Mouse (Mus musculus): Measurements from ENCODE around the gene Guca2b. TPM values are rescaled to one million over a fixed set of nuclear protein-coding genes. Genes with fewer than 3 reads are reported as not detected.

Gene Guca2b
- total and polyA plus RNA-seq, 3 experiments, result 1.1 to 2.3 TPM; not detected in 1

DNA sequence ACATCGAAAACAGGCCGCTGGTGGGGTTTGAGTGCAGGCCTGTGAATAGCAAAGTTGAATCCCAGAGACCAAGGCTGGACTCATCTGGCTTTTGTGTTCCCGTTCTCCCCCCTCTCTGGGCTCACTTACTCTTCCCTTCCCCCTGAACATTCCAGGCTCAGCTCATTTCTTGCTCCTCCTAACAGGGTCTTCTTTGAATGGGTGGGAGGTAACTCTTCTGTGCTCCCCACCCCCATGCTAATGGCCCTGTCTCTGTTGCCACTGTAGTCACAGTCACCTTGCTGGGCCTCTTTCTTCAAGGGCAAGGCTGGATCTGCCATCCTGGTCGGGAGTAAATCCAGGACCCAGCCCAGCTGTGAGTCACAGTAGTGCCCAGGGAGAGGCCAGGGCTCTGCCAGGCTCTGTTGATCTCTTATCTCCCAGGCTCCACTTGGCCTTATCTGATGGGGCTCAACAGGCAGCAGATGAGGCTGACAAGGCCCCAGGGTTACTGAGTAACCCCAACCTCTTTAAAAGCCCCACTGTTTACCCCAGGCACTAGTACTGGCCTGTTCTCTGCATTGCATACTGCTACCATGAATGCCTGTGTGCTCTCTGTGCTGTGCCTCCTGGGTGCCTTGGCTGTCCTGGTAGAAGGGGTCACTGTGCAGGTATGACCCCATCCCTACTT, 21.4 kb downstream of the Guca2b start, which contains the start of gene Guca2a:
Gene Guca2a (plus strand): TSS at position 529 of the 670 bp plus-strand sequence.
- in situ Hi-C loops (cut with MboI; ENCODE audit: low pct_ligation_motif_present, low pct_unique_long_range_greater_than_20kb, low sequenced_read_pairs) (no loop called here), dilution Hi-C loops (cut with MboI; ENCODE audit: extremely low pct_ligation_motif_present, extremely low pct_unique_long_range_greater_than_20kb, low sequenced_read_pairs) (no loop called here)
- Histone ChIP-seq H3K9me3 (replicated peaks; ENCODE audit: low read length) (no peaks in the 10 kb centered on the region), H3K9ac (ENCODE audit: insufficient read depth, low read depth) (no peak within 1 kb of the TSS), H3K27ac (ENCODE audit: insufficient read depth, low read depth) (no peak within 1 kb of the TSS), H3K4me1 (ENCODE audit: control insufficient read depth in 1 of 2, insufficient read depth in 2 of 2) (peaks cover 0 to 19% of the 10 kb centered on the region in 2 experiments; a peak in 2 of 4 replicates), H3K4me2 (ENCODE audit: insufficient read depth, low read depth, poor library complexity, severe bottlenecking) (no peak within 1 kb of the TSS), H3K4me3 (replicated peaks in 1 of 3; ENCODE audit: low read depth in 2 of 3, low read length in 2 of 3, poor library complexity in 1 of 3) (no peak within 1 kb of the TSS), H3K36me3 (replicated peaks in 1 of 2; ENCODE audit: control insufficient read depth in 1 of 2, insufficient read depth in 1 of 2, low read length in 1 of 2) (peaks cover 0 to 22% of the 10 kb centered on the region in 2 experiments), H3K79me2 (replicated peaks; ENCODE audit: control insufficient read depth, extremely low read depth, insufficient read depth, poor library complexity, severe bottlenecking) (no peaks in the 10 kb centered on the region), H3K27me3 (replicated peaks) (no peaks in the 10 kb centered on the region)
- DNase-seq (ENCODE audit: extremely low read depth), result no peak
- TF ChIP-seq MAFK (IDR thresholded peaks at IDR 0.05; ENCODE audit: insufficient replicate concordance, low read length) (no peak), CHD1 (IDR thresholded peaks at IDR 0.05; ENCODE audit: low read depth, low read length) (no peak), NRF1 (IDR thresholded peaks at IDR 0.05; ENCODE audit: low read depth, low read length) (no peak), IRF4 (IDR thresholded peaks at IDR 0.05; ENCODE audit: low read depth, low read length) (no peak), MAX (IDR thresholded peaks at IDR 0.05; ENCODE audit: low read length) (no peak), ZKSCAN1 (IDR thresholded peaks at IDR 0.05; ENCODE audit: borderline replicate concordance, low read depth, low read length) (no peak), POLR2A (IDR thresholded peaks at IDR 0.05; ENCODE audit: low read depth, low read length) (no peak)

DNA sequence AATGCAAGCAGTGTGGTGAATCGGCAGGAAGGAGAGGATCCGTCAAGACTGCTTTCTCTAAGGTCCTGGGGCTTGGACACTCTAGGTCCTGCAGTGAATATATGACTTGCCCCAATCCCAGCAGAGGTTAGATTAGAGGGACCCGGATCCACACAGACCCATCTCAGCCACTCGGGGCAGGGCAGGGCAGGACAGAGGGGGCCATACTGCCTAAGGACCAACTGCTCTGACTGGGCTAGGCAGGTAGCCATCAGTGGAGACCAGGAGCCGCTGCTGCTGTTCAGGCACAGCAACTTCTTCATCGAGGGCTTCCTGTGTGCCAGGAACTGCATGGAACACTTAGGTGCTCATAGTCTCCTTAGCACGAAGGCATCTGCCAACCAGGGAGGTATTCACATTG, 22.0 kb downstream of the Guca2b start:
- no peak for TF ChIP-seq ZNF384 (IDR thresholded peaks at IDR 0.05; ENCODE audit: low read depth, low read length)
- TF ChIP-seq E2F4 (IDR thresholded peaks at IDR 0.05; ENCODE audit: insufficient replicate concordance, low read depth, low read length), result no peak
- TF ChIP-seq ELF1 (IDR thresholded peaks at IDR 0.05; ENCODE audit: low read depth, low read length), result no peak
- in situ Hi-C loops (cut with MboI; ENCODE audit: low pct_ligation_motif_present, low pct_unique_long_range_greater_than_20kb, low sequenced_read_pairs), result no loop called here
- dilution Hi-C loops (cut with MboI; ENCODE audit: extremely low pct_ligation_motif_present, extremely low pct_unique_long_range_greater_than_20kb, low sequenced_read_pairs), result no loop called here

DNA sequence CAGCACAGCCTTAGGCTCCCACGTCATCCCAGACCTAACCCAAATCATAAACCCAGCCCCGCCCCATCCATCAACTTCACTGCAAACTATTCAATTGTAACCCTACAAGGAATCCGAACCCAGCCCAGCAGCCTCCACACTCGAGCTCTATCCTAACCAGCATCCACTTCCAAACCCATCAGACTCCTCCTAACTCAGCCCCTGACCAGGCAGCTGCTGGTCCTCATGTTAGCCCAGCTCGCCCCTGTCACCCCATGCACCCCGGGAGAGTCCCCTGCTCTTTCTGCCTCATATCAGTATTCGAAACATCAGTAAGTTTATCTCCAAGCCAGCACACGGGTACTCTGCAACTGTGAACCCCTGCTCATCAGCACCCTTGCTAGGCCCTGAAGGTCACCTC, 23.1 kb downstream of the Guca2b start:
- Histone ChIP-seq H3K4me1 (ENCODE audit: control insufficient read depth in 1 of 2, insufficient read depth in 2 of 2) (peaks cover 2 to 31% of the 10 kb centered on the region in 2 experiments; a peak in 2 of 4 replicates), H3K4me3 (replicated peaks in 1 of 3; ENCODE audit: low read depth in 2 of 3, low read length in 2 of 3, poor library complexity in 1 of 3) (no peak overlapping the region), H3K79me2 (replicated peaks; ENCODE audit: control insufficient read depth, extremely low read depth, insufficient read depth, poor library complexity, severe bottlenecking) (no peaks in the 10 kb centered on the region), H3K9ac (ENCODE audit: insufficient read depth, low read depth) (no peak overlapping the region), H3K4me2 (ENCODE audit: insufficient read depth, low read depth, poor library complexity, severe bottlenecking) (no peak overlapping the region), H3K27me3 (replicated peaks) (no peaks in the 10 kb centered on the region), H3K9me3 (replicated peaks; ENCODE audit: low read length) (no peaks in the 10 kb centered on the region), H3K36me3 (replicated peaks in 1 of 2; ENCODE audit: control insufficient read depth in 1 of 2, insufficient read depth in 1 of 2, low read length in 1 of 2) (peaks cover 8 to 38% of the 10 kb centered on the region in 2 experiments), H3K27ac (ENCODE audit: insufficient read depth, low read depth) (no peak overlapping the region)
- TF ChIP-seq UBTF (IDR thresholded peaks at IDR 0.05; ENCODE audit: low read depth, low read length), result no peak
- TF ChIP-seq USF1 (IDR thresholded peaks at IDR 0.05; ENCODE audit: low read depth, low read length), result no peak
- no peak for DNase-seq (ENCODE audit: extremely low read depth)
- in situ Hi-C loops (cut with MboI; ENCODE audit: low pct_ligation_motif_present, low pct_unique_long_range_greater_than_20kb, low sequenced_read_pairs), result no loop called here
- dilution Hi-C loops (cut with MboI; ENCODE audit: extremely low pct_ligation_motif_present, extremely low pct_unique_long_range_greater_than_20kb, low sequenced_read_pairs), result no loop called here

More for the DNA sequence above, 22.0 kb downstream of the Guca2b start:
- no peaks in the 10 kb centered on the region for H3K27me3 ChIP-seq (replicated peaks)
- no peak overlapping the region for H3K4me3 ChIP-seq (replicated peaks in 1 of 3; ENCODE audit: low read depth in 2 of 3, low read length in 2 of 3, poor library complexity in 1 of 3)
- no peak overlapping the region for H3K27ac ChIP-seq (ENCODE audit: insufficient read depth, low read depth)
- H3K9me3 ChIP-seq (replicated peaks; ENCODE audit: low read length), result no peaks in the 10 kb centered on the region
- no peak overlapping the region for H3K4me2 ChIP-seq (ENCODE audit: insufficient read depth, low read depth, poor library complexity, severe bottlenecking)
- no peaks in the 10 kb centered on the region for H3K79me2 ChIP-seq (replicated peaks; ENCODE audit: control insufficient read depth, extremely low read depth, insufficient read depth, poor library complexity, severe bottlenecking)
- H3K4me1 ChIP-seq (ENCODE audit: control insufficient read depth in 1 of 2, insufficient read depth in 2 of 2), result peaks cover 0 to 21% of the 10 kb centered on the region in 2 experiments; a peak in 2 of 4 replicates
- H3K36me3 ChIP-seq (replicated peaks in 1 of 2; ENCODE audit: control insufficient read depth in 1 of 2, insufficient read depth in 1 of 2, low read length in 1 of 2), result peaks cover 3 to 28% of the 10 kb centered on the region in 2 experiments
- H3K9ac ChIP-seq (ENCODE audit: insufficient read depth, low read depth), result no peak overlapping the region
- no peak for DNase-seq (ENCODE audit: extremely low read depth)

All from CH12.LX (cell line).